Mouse (Mus musculus) layer of hippocampus, postnatal 10 days (tissue): ENCODE measurements around the gene Ly6g6d. TPM values are rescaled to one million over a fixed set of nuclear protein-coding genes. Genes with fewer than 3 reads are reported as not detected.
A peak's percentile ranks its signal among the peaks of the same experiment; 100 is the strongest.

ENCODE experiments used
- DNase-seq, 2 experiments: peaks; one replicate each; pipeline ENCODE4 v3.0.0; 2021; ENCODE audit warnings: low spot score in 2 of 2
- total RNA-seq, 2 experiments: library from RNA; stranded (reverse); gene quantifications; 2 replicates each; pipeline ENCODE4 v1.2.3; 2021

Ly6g6d gene
- total RNA-seq, 2 experiments from 2014 or later = 0.78 to 1.6 TPM

DNA sequence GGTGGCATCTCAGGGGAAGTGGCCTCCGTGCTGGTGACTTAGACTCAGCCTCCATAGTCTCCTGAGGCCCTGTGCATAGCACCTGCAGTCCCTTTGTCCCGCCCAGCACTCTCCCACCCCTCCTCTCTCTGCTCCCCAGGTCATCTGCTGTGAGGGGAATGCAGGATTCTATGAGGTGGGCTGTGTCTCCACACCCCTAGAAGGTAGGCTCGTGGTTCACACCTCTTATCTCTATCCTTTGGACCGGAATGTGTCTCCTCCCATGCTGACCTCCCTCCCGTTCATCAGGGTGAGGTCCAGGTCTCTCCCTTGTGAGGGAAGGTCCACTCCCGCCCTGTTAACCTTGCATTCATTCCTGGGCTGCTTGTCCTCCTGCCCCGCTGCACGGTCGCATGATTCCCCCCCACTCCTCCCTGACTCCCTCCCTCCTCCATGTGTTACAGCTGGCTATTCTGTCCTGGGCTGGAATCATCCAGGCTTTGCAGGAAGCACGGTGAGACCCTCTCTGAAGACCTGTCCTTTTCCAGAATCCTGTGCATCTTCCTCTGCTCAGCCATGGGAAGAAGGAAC lies 22.4 kb upstream of the Ly6g6d start:
- no peak for DNase-seq

GRCm38 (mm10) chr17:35097164-35097655 lies 19.3 kb upstream of the Ly6g6d start:
- peak in 1 of 2 experiments; percentile 51 for DNase-seq

- no peak for DNase-seq
Observed at GRCm38 (mm10) chr17:35096597-35096996, 18.7 kb upstream of the Ly6g6d start.

DNA sequence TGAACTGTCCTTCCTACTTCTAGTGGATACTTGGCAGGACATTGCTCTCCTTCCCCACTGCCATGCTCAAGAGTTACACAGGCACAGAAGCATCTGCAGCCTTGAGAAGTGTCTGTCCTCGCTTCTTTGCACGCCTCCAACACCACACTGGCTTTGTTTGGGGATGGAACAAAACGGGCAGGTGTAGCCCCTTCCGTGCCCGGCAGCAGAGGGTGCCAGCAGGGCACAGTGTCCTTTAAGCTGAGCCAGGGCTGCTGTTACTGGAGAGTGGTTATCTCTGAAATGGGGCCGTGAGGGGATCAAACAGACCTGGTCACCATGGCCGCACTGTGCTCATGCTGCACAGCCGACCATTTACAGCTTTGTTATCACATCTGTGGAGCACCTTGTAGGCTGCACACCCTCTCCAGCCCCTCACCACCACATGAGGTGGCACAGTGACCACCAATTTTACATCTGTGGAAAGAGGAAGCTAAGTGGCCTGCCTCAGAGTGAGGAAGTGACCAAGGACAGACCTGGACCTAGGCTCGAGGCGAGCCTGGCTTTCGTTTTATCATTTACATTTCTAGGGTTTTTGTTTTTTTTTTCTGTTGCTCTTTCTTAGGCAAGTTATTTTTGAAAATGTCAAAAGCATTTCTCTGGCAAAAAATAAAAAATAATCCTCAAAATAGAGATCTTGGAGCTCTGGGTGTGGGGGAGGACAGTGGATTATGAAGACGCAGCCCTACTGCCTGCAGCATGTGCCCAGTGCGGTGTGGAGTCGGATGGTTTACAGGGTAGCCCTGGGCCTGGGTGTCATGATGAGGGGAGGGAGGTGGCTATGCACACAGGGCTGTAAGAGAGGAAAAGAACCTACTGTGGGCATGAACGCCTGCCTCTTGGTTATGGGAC lies 16.9 kb upstream of the Ly6g6d start:
- no peak for DNase-seq

- no peak for DNase-seq
Observed at GRCm38 (mm10) chr17:35092403-35093198, 14.7 kb upstream of the Ly6g6d start.

- no peak for DNase-seq
Observed at GRCm38 (mm10) chr17:35090166-35090932, 12.5 kb upstream of the Ly6g6d start.

- DNase-seq = peak; percentile 94 to 95
Observed at GRCm38 (mm10) chr17:35088825-35089644, 11.2 kb upstream of the Ly6g6d start, which contains the start of gene Abhd16a. Abhd16a (plus strand) TSS chr17:35089263.

GRCm38 (mm10) chr17:35088151-35088550 lies 10.3 kb upstream of the Ly6g6d start:
- no peak for DNase-seq

DNA sequence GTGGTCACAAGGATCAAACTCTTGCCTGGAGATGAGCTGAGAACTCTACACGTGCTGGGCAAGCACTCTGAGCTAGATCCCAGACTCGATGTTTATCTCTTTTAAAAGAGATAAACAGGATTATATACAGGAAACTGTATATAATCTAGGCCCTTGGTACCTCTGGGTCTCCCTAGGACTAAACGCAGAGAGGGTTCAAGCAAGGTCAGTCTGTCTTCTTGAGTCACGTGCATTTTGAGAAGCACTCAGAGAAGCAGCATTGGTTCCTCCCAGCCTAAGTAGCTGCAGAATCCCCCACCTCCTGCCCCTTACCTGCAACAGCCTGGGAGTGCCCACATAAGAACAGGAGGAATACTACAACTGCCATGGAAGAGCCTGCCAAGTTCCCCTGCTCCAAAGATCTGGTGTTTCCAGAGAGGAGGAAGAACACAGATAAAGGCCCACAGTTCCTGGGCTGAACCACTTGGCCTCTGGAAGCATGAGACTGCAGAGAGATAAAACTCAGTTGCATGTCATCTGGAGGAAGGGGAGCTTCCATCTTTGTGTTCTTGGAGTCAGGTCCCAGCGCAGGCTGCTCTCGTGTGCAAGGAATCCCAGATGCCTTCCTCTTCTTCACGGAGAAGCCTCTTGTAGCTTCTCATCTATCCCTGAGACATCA lies 7.5 kb upstream of the Ly6g6d start, which contains the start of gene Ly6g6f:
Ly6g6f (minus strand) TSS at position 403 of the 658 bp plus-strand sequence.
- no peak for DNase-seq

DNA sequence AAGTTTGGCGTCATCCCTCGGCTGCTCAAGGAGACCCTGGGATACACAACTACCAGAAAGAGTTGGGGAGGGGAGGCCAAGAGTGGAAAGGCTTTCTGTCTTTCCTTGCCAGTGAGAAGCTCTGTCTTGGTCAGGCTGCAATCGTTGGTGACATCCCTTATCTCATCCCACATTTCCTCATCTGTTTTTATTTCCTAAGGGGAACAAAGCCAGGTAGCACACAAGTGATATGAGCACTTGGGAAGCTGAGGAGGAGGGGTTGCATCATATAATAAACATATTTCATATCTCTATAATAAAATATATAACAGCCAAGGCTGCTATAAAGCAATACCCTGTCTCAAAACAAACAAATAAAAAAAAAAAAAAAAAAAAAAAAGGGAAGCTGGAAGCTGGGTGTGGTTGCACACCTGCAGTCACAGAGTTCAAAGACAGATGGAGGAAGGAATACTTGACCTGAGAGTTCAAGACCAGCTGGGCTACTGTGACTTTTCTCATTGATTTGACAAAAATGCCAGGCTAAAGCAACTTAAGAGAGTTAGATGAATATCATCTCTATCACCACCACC lies 6.1 kb upstream of the Ly6g6d start:
- DNase-seq = no peak

- no peak for DNase-seq
Observed at GRCm38 (mm10) chr17:35082841-35083576, 5.1 kb upstream of the Ly6g6d start.

DNA sequence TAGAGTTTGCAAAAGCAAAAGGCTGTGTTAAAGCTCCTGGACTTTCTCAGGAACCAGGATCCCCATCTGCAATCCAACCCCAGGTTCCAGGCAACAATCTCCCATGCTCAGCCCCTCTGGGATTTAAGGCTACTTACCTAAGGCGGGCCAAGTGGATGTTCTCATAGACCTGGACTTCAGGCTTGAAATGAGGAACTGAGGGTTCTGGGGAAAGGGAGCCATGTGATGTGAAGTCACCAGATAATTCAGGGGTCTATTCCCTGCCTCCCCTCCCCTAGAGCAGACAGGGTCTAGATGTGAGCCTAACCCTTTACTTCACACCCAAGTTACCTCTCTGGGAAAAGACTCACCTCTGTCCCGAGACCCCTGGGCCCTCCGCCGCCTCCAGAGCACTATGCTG lies 2.8 kb upstream of the Ly6g6d start:
- DNase-seq = no peak

- no peak for DNase-seq
Observed at GRCm38 (mm10) chr17:35080248-35080647, 2.4 kb upstream of the Ly6g6d start.

DNA sequence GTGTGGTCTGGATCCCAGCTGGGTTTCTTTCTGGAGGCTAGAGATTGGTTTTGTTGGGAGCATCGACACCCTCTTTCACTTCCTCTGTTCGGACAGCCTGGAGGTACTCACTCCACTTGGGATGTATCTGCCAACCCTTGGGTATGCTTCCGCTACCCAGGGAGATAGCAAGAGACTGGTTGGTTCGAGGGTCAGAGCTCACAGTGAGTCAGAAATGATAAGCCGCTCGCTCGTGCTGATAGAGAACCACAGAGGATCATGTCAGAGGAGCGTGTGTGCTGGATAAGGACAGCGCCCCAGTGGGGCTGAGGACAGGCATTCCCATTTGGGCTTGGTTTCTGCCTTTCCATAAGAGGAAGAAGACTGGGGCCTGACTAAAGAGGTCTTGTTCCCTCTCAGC lies 1.9 kb upstream of the Ly6g6d start:
- no peak for DNase-seq

- DNase-seq = no peak
Observed at GRCm38 (mm10) chr17:35077285-35077684, 580 bp downstream of the Ly6g6d start.

GRCm38 (mm10) chr17:35076507-35077176 lies 1.2 kb downstream of the Ly6g6d start, which contains the start of gene Ly6g6e:
Ly6g6e (plus strand) TSS chr17:35076902.
- DNase-seq = no peak

DNA sequence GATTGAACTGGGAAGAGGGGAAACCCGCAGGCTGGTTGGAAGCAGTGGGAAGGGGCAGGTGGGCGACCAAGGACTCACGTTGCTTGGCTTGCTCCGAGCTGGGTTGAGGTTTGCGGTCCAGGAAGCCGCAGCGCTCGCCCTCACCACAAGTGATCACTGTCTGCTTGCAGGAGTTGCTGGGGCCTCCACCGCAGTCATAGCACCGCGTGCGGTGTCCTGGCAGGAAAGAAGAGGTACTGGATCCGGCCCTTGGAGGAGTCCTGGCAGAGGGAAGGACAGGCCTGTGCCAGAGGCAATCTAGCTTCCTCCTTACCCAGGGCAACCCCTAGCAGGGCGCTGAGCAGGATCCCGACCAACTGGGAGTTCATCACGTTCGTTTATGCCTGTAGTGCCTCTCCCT lies 3.8 kb downstream of the Ly6g6d start:
- no peak for DNase-seq

DNA sequence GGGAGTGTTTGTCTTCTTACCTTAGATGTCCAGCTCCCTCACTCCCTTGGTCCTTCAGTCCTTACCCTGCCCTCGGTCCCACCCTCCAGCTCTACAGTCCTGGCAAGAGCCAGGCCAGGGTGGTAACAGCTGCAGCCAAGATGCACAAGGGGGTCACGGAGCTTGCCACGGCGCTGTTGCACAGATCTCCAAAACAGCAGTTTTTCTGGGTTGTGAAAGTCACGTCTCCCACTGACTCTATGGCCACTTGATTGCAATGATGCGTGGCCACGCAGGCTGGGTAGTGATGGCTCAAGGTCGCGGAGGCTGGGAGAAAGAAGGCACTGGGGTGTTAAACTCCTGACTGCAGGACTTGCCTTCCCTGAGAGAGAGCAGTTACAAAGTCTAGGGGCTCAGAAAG lies 6.4 kb downstream of the Ly6g6d start:
- no peak for DNase-seq
